Mouse (Mus musculus) hindbrain, embryonic 11.5 days (tissue): Measurements from ENCODE around the gene Lrrfip2. TPM values are rescaled to one million over a fixed set of nuclear protein-coding genes. Genes with fewer than 3 reads are reported as not detected.

Experiments
- ATAC-seq: fragments of 200-750 bp; cut with Nextera tagmentation; 2 replicates; pipeline ENCODE4 v1.8.0; 2017; ENCODE audit warnings: mild to moderate bottlenecking, moderate TSS enrichment, moderate library complexity; ENCODE audit not compliant: low FRiP score
- DNase-seq: peaks from one replicate; pipeline ENCODE4 v3.0.0-alpha.2; 2015; ENCODE audit warnings: low spot score
- H3K27ac ChIP-seq: fragments of 300-500 bp; sonication (generic); 2 replicates; pipeline ENCODE4 v1.5.1; 2014; ENCODE audit warnings: mild to moderate bottlenecking, low read depth, low read length
- H3K27me3 ChIP-seq: fragments of 300-500 bp; sonication (generic); 2 replicates; pipeline ENCODE4 v1.6.1; 2014; ENCODE audit warnings: mild to moderate bottlenecking, low read length, moderate library complexity, mixed read lengths; ENCODE audit not compliant: control insufficient read depth, insufficient read depth
- H3K36me3 ChIP-seq: fragments of 300-500 bp; sonication (generic); 2 replicates; pipeline ENCODE4 v1.6.1; 2014; ENCODE audit warnings: mild to moderate bottlenecking, low read length, moderate library complexity, mixed read lengths; ENCODE audit not compliant: control insufficient read depth, insufficient read depth
- H3K4me1 ChIP-seq: fragments of 300-500 bp; sonication (generic); replicated peaks from 2 replicates; pipeline ENCODE4 v1.6.1; 2014; ENCODE audit warnings: low read length, mixed read lengths; ENCODE audit not compliant: control insufficient read depth, insufficient read depth
- H3K4me2 ChIP-seq: fragments of 300-500 bp; sonication (generic); replicated peaks from 2 replicates; pipeline ENCODE4 v1.6.1; 2014; ENCODE audit warnings: mild to moderate bottlenecking, low read depth, low read length
- H3K4me3 ChIP-seq: fragments of 300-500 bp; sonication (generic); 2 replicates; pipeline ENCODE4 v1.5.1; 2014; ENCODE audit warnings: low read depth, low read length
- H3K9ac ChIP-seq: fragments of 300-500 bp; sonication (generic); 2 replicates; pipeline ENCODE4 v1.6.1; 2014; ENCODE audit warnings: low read depth, low read length
- H3K9me3 ChIP-seq: fragments of 300-500 bp; sonication (generic); 2 replicates; pipeline ENCODE4 v1.6.1; 2016; ENCODE audit warnings: low read length; ENCODE audit not compliant: control insufficient read depth
- WGBS: fragments of 180-500 bp; shearing (Covaris S2); extraction: QIAGEN DNeasy Blood & Tissue Kit; methylation state at CpG from one replicate; pipeline ENCODE4 v1.1.7; 2014; 5-methylcytosine and 5-hydroxymethylcytosine counted together
- polyA plus RNA-seq: library from polyadenylated mRNA; unstranded; fragments of >200 nt; fragmentation: Nextera tagmentation; extraction: Ambion mirVana; gene quantifications from 2 replicates; pipeline ENCODE4 v1.2.1, GENCODE M21; 2014

Lrrfip2 gene
- polyA plus RNA-seq, 1 experiment from 2014 or later = 57.4 TPM

DNA sequence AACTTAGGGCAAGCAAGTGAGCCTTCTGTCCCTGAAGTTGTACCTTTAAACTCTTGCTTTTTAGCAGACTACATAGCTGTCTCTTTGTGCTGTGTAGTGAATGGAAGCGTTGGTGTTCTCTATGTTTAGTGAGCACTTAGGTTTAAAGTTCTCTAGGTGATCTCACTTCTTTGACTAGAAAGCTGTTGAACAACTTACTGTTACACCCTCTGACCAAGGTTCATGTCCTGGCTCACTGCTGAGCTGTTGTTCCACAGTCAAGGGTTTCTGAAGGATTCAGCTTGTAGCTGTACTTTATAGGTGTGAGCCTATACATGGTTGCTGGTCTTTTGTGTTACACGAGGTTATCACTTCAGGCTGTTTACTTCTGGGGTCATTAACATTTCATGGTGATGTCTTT is 5.9 kb downstream of the Lrrfip2 start:
- Histone ChIP-seq H3K4me1 (no peaks in the 10 kb centered on the region), H3K4me3 (no peak overlapping the region), H3K36me3 (no peaks in the 10 kb centered on the region), H3K4me2 (no peak overlapping the region), H3K27ac (no peak overlapping the region), H3K9me3 (no peaks in the 10 kb centered on the region), H3K9ac (no peak overlapping the region), H3K27me3 (no peaks in the 10 kb centered on the region)
- no peak for ATAC-seq
- no peak for DNase-seq
- 81% methylated on average over 2 of the region's 2 CpGs for WGBS

DNA sequence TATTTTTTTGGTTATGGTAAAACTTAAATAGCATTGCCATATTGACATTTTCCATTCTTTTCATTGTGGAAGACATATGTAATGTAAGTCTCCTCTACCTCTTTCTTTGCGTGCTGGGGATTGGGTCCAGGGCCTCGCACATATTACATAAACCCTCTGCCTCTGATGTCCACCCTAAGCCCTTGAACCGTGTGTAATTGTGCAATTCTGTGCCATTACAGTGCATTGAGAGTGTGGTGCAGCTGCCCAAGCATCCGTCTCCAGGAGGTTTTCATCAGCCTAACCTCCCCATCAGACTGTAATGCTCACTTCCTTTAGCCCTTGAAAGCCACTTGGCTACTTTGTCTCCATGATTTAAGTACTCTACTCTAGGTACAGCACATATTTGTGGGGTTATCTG is 7.0 kb downstream of the Lrrfip2 start:
- 87% methylated on average over 4 of the region's 4 CpGs for WGBS
- ATAC-seq = no peak
- no peak for DNase-seq
- Histone ChIP-seq H3K4me3 (no peak overlapping the region), H3K4me1 (no peaks in the 10 kb centered on the region), H3K27me3 (no peaks in the 10 kb centered on the region), H3K36me3 (no peaks in the 10 kb centered on the region), H3K4me2 (no peak overlapping the region), H3K27ac (no peak overlapping the region), H3K9me3 (no peaks in the 10 kb centered on the region), H3K9ac (no peak overlapping the region)

DNA sequence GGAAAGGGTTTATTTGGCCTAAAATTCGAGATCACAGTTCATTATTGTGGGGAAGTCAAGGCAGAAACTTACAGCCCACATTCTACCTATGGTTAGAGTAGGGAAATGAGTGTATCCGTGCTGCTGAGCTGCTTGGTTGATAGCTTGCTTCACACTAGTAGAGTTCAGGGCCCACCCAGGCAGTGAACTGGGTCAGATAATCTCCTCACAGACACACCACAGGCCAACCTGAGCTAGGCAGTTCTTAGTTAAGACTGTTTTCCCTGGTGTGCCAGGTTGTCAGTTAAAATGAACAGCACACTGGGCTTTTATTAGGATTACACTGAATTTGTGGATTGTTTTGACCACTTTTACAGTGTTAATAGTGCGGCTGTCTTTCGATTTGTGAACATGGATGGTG is 9.3 kb downstream of the Lrrfip2 start:
- ATAC-seq = no peak
- Histone ChIP-seq H3K4me3 (no peak overlapping the region), H3K4me2 (no peak overlapping the region), H3K36me3 (no peaks in the 10 kb centered on the region), H3K4me1 (no peaks in the 10 kb centered on the region), H3K9me3 (no peaks in the 10 kb centered on the region), H3K27ac (no peak overlapping the region), H3K9ac (no peak overlapping the region), H3K27me3 (no peaks in the 10 kb centered on the region)
- no peak for DNase-seq
- 84% methylated on average over 4 of the region's 4 CpGs for WGBS

DNA sequence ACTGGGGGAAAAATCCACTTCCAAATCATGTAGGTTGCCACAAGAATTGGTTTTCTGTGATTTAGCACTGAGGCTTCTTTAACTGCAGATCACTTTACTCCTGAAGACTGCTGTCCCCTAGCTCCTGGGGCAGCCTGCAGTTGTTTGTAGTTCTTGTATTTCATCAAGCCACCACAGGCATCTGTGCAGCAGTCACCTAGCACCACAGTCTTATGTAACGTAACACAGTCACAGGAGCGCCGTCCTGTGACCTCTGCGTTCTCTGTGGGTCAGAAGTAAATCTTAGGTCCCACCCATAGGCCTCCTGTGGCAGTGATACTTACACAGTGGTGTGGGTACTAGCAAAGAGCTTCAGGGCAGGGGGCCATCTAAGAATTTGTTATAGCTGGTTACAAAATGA is 10.4 kb downstream of the Lrrfip2 start:
- no peak for DNase-seq
- Histone ChIP-seq H3K27ac (no peak overlapping the region), H3K4me3 (no peak overlapping the region), H3K9ac (no peak overlapping the region), H3K4me1 (no peaks in the 10 kb centered on the region), H3K36me3 (no peaks in the 10 kb centered on the region), H3K27me3 (no peaks in the 10 kb centered on the region), H3K4me2 (no peak overlapping the region), H3K9me3 (no peaks in the 10 kb centered on the region)
- no peak for ATAC-seq
- 75% methylated on average over 4 of the region's 4 CpGs for WGBS

DNA sequence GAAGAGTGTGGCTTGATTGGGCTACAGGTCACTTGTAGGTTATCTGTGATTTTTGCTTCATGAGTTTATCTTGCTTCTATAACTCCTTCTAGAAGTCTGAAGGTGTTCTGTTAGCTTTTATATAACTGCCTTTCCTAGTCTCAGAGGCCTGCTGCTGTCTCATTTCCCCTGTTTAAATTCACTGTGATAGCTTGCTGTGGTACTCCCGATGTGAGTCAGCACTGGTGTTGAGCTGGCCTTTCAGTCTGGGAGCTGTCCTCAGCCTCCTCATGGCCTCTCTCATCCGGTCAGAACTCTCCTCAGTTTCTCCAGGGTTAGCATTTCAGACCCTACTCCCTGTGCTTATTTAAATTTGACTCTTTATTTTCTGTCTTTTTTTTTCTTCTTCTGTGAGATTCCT is 12.7 kb downstream of the Lrrfip2 start:
- Histone ChIP-seq H3K9ac (no peak overlapping the region), H3K36me3 (no peaks in the 10 kb centered on the region), H3K4me2 (no peak overlapping the region), H3K4me1 (no peaks in the 10 kb centered on the region), H3K9me3 (no peaks in the 10 kb centered on the region), H3K27ac (no peak overlapping the region), H3K4me3 (no peak overlapping the region), H3K27me3 (no peaks in the 10 kb centered on the region)
- ATAC-seq = no peak
- 83% methylated on average over 2 of the region's 2 CpGs for WGBS
- no peak for DNase-seq

DNA sequence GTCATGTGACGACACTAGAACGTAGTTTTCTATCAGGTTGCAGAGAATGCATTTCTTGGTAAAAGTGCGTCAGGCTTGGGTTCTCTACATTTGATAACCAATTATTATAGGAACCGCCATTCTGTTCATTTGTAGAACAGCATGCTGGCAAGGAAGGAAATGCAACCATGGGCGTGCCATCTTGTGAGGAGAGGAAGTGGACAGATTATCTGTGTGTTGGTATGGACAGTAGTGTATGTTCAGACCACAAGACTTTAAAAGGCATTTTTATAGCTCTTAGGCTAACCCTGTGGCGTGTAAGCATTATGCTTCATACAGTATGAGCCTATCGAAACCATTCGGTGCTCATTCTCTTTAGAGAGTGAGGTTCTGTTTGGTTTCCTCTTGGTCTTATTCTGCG is 20.8 kb downstream of the Lrrfip2 start:
- Histone ChIP-seq H3K27ac (no peak overlapping the region), H3K4me3 (no peak overlapping the region), H3K27me3 (no peaks in the 10 kb centered on the region), H3K9ac (no peak overlapping the region), H3K9me3 (no peaks in the 10 kb centered on the region), H3K4me2 (no peak overlapping the region), H3K4me1 (no peaks in the 10 kb centered on the region), H3K36me3 (no peaks in the 10 kb centered on the region)
- no peak for DNase-seq
- WGBS = 98% methylated on average over 9 of the region's 9 CpGs
- ATAC-seq = no peak

DNA sequence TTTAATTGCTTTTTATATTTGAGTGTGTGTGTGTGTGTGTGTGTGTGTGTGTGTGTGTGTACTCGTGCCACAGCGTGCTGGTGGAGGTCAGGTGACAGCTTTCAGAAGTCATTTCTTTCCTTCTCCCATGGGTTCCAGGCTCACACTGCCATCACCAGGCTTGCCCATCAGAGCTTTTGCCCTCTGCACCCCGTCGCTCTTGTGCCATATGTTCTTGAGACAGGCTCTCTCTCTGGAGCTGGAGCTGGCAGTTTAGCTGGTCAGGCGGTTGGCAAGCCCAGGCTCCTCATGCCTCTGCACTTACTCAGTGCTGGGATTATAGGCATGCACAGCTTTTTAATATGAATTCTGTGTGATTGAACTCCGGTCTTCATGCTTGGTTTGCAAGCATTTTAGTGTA is 25.3 kb downstream of the Lrrfip2 start:
- Histone ChIP-seq H3K27me3 (no peaks in the 10 kb centered on the region), H3K9me3 (no peaks in the 10 kb centered on the region), H3K4me3 (no peak overlapping the region), H3K9ac (no peak overlapping the region), H3K4me2 (no peak overlapping the region), H3K36me3 (no peaks in the 10 kb centered on the region), H3K27ac (no peak overlapping the region), H3K4me1 (no peaks in the 10 kb centered on the region)
- 92% methylated on average over 6 of the region's 6 CpGs for WGBS
- ATAC-seq (no peak), DNase-seq (no peak)

DNA sequence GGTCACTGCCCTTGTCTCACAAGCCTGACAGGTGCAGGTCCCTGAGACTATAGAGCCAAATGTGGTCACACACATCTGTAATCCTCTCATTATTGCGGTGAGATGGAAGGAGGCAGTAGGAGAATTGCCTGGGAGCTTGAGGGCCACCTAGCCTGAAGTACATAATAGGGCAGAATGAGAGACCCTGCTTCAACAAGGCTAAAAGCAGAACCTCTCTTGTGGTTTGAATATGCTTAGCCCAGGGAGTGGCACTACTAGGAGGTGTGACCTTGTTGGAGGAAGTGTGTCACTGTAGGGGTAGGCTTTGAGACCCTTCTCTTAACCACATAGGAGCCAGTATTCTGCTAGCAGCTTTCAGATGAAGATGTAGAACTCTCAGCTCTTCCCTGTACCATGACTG is 26.0 kb downstream of the Lrrfip2 start:
- Histone ChIP-seq H3K36me3 (no peaks in the 10 kb centered on the region), H3K27me3 (no peaks in the 10 kb centered on the region), H3K9ac (no peak overlapping the region), H3K4me2 (no peak overlapping the region), H3K9me3 (no peaks in the 10 kb centered on the region), H3K4me1 (no peaks in the 10 kb centered on the region), H3K4me3 (no peak overlapping the region), H3K27ac (no peak overlapping the region)
- WGBS = 100% methylated on average over 1 of the region's 1 CpGs
- ATAC-seq (no peak), DNase-seq (no peak)

DNA sequence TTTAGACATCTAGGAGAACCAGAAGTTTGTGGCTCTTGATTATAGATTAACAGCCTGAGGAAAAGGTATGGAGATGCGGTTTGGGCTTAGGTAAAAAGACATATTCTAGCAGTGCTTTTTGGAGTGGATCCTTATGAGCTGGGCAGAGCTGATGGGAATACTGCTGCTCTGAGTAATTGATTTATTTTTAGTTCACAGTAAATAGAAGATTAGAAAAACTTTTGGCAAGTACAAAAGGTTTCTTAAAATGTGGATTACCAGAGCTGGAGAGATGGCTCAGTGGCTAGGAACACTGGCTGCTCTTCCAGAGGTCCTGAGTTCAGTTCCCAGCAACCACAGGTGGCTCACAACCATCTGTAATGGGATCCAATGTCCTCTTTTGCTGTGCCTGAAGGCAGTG is 27.3 kb downstream of the Lrrfip2 start:
- Histone ChIP-seq H3K9me3 (no peaks in the 10 kb centered on the region), H3K27me3 (no peaks in the 10 kb centered on the region), H3K9ac (no peak overlapping the region), H3K27ac (no peak overlapping the region), H3K4me1 (no peaks in the 10 kb centered on the region), H3K36me3 (no peaks in the 10 kb centered on the region), H3K4me3 (no peak overlapping the region), H3K4me2 (no peak overlapping the region)
- DNase-seq = no peak
- ATAC-seq = no peak
- WGBS = 100% methylated on average over 1 of the region's 1 CpGs
